In the genomic region with DNA sequence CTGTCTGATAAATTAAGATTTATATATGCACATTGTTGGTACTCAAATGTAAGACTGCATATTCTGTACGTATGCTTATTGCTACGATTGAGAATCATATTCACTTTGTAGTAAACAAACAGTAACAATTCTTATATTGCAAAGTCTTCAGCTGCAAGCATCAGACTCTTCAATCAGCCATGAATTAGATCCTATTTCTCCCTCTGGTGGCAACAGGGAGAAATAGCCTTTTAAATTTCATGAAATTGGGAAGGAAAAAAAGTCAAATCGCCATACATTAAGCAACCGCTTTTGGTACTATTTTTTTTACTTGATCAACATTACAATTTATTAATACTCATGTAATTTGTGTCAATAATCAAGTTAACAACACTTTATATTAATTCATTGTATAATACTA, we compare ENCODE assay signal across 28 mouse cellular contexts. TPM values are rescaled to one million over a fixed set of nuclear protein-coding genes. Genes with fewer than 3 reads are reported as not detected.
DNase-seq lines count a peak whose midpoint lies in the region; ATAC-seq and TF ChIP-seq lines count a peak whose summit lies in the region.
"Had no signal": no experiment of that assay in that cellular context is flagged by ENCODE, and none has a peak within 500 bp of the region (broad histone marks: within the 10 kb centered on the region; RNA-seq: fewer than 3 reads in every experiment).

No protein-coding gene starts in this region.

- H3K36me3 ChIP-seq in forebrain, postnatal 0 days (ENCODE audit: insufficient read depth), result no peaks in the 10 kb centered on the region
- no peaks in the 10 kb centered on the region for H3K36me3 ChIP-seq in forebrain, embryonic 16.5 days (ENCODE audit: control insufficient read depth, insufficient read depth)
- no peaks in the 10 kb centered on the region for H3K36me3 ChIP-seq in kidney, postnatal 0 days (ENCODE audit: insufficient read depth, low read length)
- H3K36me3 ChIP-seq: limb, embryonic 13.5 days; liver, embryonic 13.5 days; lung, embryonic 15.5 days; midbrain, embryonic 12.5 days; neural tube, embryonic 15.5 days had no signal

- peak; percentile 56 for TF ChIP-seq CTCF in forebrain, postnatal 0 days (IDR thresholded peaks at IDR 0.05; ENCODE audit: low read depth)
- peak; percentile 50; the same call in 1 of the 2 replicates for TF ChIP-seq CTCF in kidney, postnatal 0 days (IDR thresholded peaks at IDR 0.05; ENCODE audit: low read depth)

- no peaks in the 10 kb centered on the region for H3K4me1 ChIP-seq in forebrain, postnatal 0 days (ENCODE audit: insufficient read depth)
- H3K4me1 ChIP-seq in forebrain, embryonic 16.5 days (replicated peaks; ENCODE audit: control insufficient read depth, insufficient read depth, low read length), result no peaks in the 10 kb centered on the region
- no peaks in the 10 kb centered on the region for H3K4me1 ChIP-seq in kidney, postnatal 0 days (replicated peaks; ENCODE audit: insufficient read depth, low read length)
- H3K4me1 ChIP-seq: limb, embryonic 13.5 days; liver, embryonic 13.5 days; lung, embryonic 15.5 days; neural tube, embryonic 15.5 days had no signal

- H3K9me3 ChIP-seq in forebrain, postnatal 0 days (ENCODE audit: low read length), result no peaks in the 10 kb centered on the region
- H3K9me3 ChIP-seq in forebrain, embryonic 16.5 days (ENCODE audit: control insufficient read depth, low read length), result no peaks in the 10 kb centered on the region
- no peaks in the 10 kb centered on the region for H3K9me3 ChIP-seq in kidney, postnatal 0 days (replicated peaks; ENCODE audit: low read length)
- H3K9me3 ChIP-seq: limb, embryonic 13.5 days; liver, embryonic 13.5 days; lung, embryonic 15.5 days; midbrain, embryonic 12.5 days; neural tube, embryonic 15.5 days had no signal

- H3K4me3 ChIP-seq in forebrain, postnatal 0 days (ENCODE audit: low read depth, low read length), result no peak overlapping the region
- H3K4me3 ChIP-seq in forebrain, embryonic 16.5 days (replicated peaks; ENCODE audit: low read length), result no peak overlapping the region
- H3K4me3 ChIP-seq in kidney, postnatal 0 days (replicated peaks; ENCODE audit: low read depth, low read length), result no peak overlapping the region
- H3K4me3 ChIP-seq: limb, embryonic 13.5 days; liver, embryonic 13.5 days; lung, embryonic 15.5 days; midbrain, embryonic 12.5 days; neural tube, embryonic 15.5 days had no signal

- no peak overlapping the region for H3K4me2 ChIP-seq in forebrain, postnatal 0 days (ENCODE audit: low read depth)
- no peak overlapping the region for H3K4me2 ChIP-seq in forebrain, embryonic 16.5 days (ENCODE audit: low read length)
- no peak overlapping the region for H3K4me2 ChIP-seq in kidney, postnatal 0 days (ENCODE audit: low read length)
- H3K4me2 ChIP-seq: heart, embryonic 11.5 days; limb, embryonic 13.5 days; liver, embryonic 13.5 days; lung, embryonic 15.5 days; midbrain, embryonic 12.5 days; neural tube, embryonic 15.5 days had no signal

- no peaks in the 10 kb centered on the region for H3K27me3 ChIP-seq in forebrain, postnatal 0 days (ENCODE audit: insufficient read depth, low read length)
- H3K27me3 ChIP-seq in forebrain, embryonic 16.5 days (replicated peaks; ENCODE audit: control insufficient read depth, insufficient read depth, low read length), result no peaks in the 10 kb centered on the region
- H3K27me3 ChIP-seq in kidney, postnatal 0 days (ENCODE audit: insufficient read depth, low read length), result no peaks in the 10 kb centered on the region
- H3K27me3 ChIP-seq: limb, embryonic 13.5 days; liver, embryonic 13.5 days; lung, embryonic 15.5 days; midbrain, embryonic 12.5 days; neural tube, embryonic 15.5 days had no signal

- no peak overlapping the region for H3K9ac ChIP-seq in forebrain, postnatal 0 days
- no peak overlapping the region for H3K9ac ChIP-seq in forebrain, embryonic 16.5 days (replicated peaks; ENCODE audit: low read depth, low read length)
- H3K9ac ChIP-seq in kidney, postnatal 0 days (ENCODE audit: low read depth, low read length), result no peak overlapping the region
- H3K9ac ChIP-seq: limb, embryonic 13.5 days; liver, embryonic 13.5 days; lung, embryonic 15.5 days; midbrain, embryonic 12.5 days; neural tube, embryonic 15.5 days had no signal

- ATAC-seq in forebrain, postnatal 0 days, result no peak
- no peak for ATAC-seq in forebrain, embryonic 16.5 days
- ATAC-seq in kidney, postnatal 0 days (replicated peaks; ENCODE audit: low FRiP score, low read depth), result no peak
- ATAC-seq: activated CD4-positive, CD25-positive, alpha-beta regulatory T cell, adult 4 months; Patski had no signal

- DNase-seq in forebrain, postnatal 0 days, result no peak
- peak; percentile 24 for DNase-seq in kidney, postnatal 0 days (ENCODE audit: low spot score)
- no peak for DNase-seq in kidney, postnatal 10 days
- peak; percentile 43 for DNase-seq in 3T3-L1 (ENCODE audit: low read depth, low spot score)
- DNase-seq in NIH3T3 (ENCODE audit: low read depth), result peak; percentile 34
- no peak for DNase-seq in spleen, postnatal 36 days (ENCODE audit: low spot score in 2 of 2)
- DNase-seq in urinary bladder, postnatal 10 days (ENCODE audit: low spot score), result no peak
- DNase-seq: adrenal gland, postnatal 14 days; B cell, adult 2 months; cerebellum, adult 11 months; cerebellum, postnatal 14 days; kidney, adult 8-10 months; kidney, postnatal 36 days; liver, embryonic 13.5 days; right cerebral cortex, postnatal 4 days; thymus, postnatal 14 days had no signal

- WGBS in forebrain, postnatal 0 days, result 47% methylated on average over 4 of the region's 4 CpGs
- WGBS in forebrain, embryonic 16.5 days, result 54% methylated on average over 4 of the region's 4 CpGs
- WGBS in kidney, postnatal 0 days, result 43% methylated on average over 4 of the region's 4 CpGs

- no peak overlapping the region for H3K27ac ChIP-seq in forebrain, postnatal 0 days (ENCODE audit: low read depth, low read length)
- no peak overlapping the region for H3K27ac ChIP-seq in forebrain, embryonic 16.5 days (ENCODE audit: low read length)
- H3K27ac ChIP-seq in kidney, postnatal 0 days, result no peak overlapping the region
- H3K27ac ChIP-seq: limb, embryonic 13.5 days; liver, embryonic 13.5 days; lung, embryonic 15.5 days; midbrain, embryonic 12.5 days; neural tube, embryonic 15.5 days had no signal

RNA-seq across cellular contexts. Expression of gene Magel2, which starts 11.5 kb away (rescaled TPM):
- total RNA-seq in forebrain, postnatal 0 days (2014; rRNA removed), result 8.7 and 21.4 TPM in 2 replicates
- 4.1 and 8.6 TPM in 2 replicates for polyA plus RNA-seq in forebrain, postnatal 0 days (2015; fragmentation: Nextera tagmentation; extraction: Ambion mirVana)
- polyA plus RNA-seq in forebrain, embryonic 16.5 days (2015; fragmentation: Nextera tagmentation; extraction: Ambion mirVana), result 5.1 and 14.1 TPM in 2 replicates
- 0.09 TPM in 1 of 2 replicates, not detected in the other for polyA plus RNA-seq in kidney, postnatal 0 days (2015; fragmentation: Nextera tagmentation; extraction: Ambion mirVana)
- total RNA-seq: heart, postnatal 25 days; megakaryocyte progenitor cell, adult 5-6 weeks had no signal
- polyA plus RNA-seq: activated CD4-positive, CD25-positive, alpha-beta regulatory T cell, adult 4 months; gonadal fat pad, adult 2 months; Patski; testis, adult 2 months had no signal

RNA-seq across cellular contexts. Expression of gene Mkrn3, which starts 31.6 kb away (rescaled TPM):
- total RNA-seq in forebrain, postnatal 0 days (2014; rRNA removed), result 31.2 and 39.7 TPM in 2 replicates
- 19.8 and 23.6 TPM in 2 replicates for polyA plus RNA-seq in forebrain, postnatal 0 days (2015; fragmentation: Nextera tagmentation; extraction: Ambion mirVana)
- polyA plus RNA-seq in forebrain, embryonic 16.5 days (2015; fragmentation: Nextera tagmentation; extraction: Ambion mirVana), result 23.4 and 26.4 TPM in 2 replicates
- 3.6 and 4.2 TPM in 2 replicates for polyA plus RNA-seq in kidney, postnatal 0 days (2015; fragmentation: Nextera tagmentation; extraction: Ambion mirVana)

RNA-seq across cellular contexts. Expression of gene Ndn, which starts 41.9 kb away (rescaled TPM):
- total RNA-seq in forebrain, postnatal 0 days (2014; rRNA removed), result 339 and 512 TPM in 2 replicates
- polyA plus RNA-seq in forebrain, postnatal 0 days (2015; fragmentation: Nextera tagmentation; extraction: Ambion mirVana), result 540 and 638 TPM in 2 replicates
- polyA plus RNA-seq in forebrain, embryonic 16.5 days (2015; fragmentation: Nextera tagmentation; extraction: Ambion mirVana), result 349 and 529 TPM in 2 replicates
- 50.7 and 51.5 TPM in 2 replicates for polyA plus RNA-seq in kidney, postnatal 0 days (2015; fragmentation: Nextera tagmentation; extraction: Ambion mirVana)

Comparison
In these comparisons a context has a peak if more than half of its experiments do, and no peak if none do; other contexts are left out.
1. DNase-seq: peak in kidney, postnatal 0 days (single experiment), 3T3-L1 (single experiment) and NIH3T3 (single experiment); none in forebrain, postnatal 0 days (single experiment), kidney, postnatal 10 days (single experiment), spleen, postnatal 36 days (0 of 2) and urinary bladder, postnatal 10 days (single experiment).